Mouse (Mus musculus) lung, adult 18-20 months (tissue): ENCODE data around the gene Mre11a.
"Not testable (repeated sequence)": the region's sequence is repeated elsewhere in the genome, so short reads cannot be mapped to it uniquely, and the experiment has no call there.

ENCODE experiments used
- DNase-seq, 2 experiments: peaks; one replicate each; pipeline ENCODE4 v3.0.0; 2022; ENCODE audit warnings: mixed read lengths in 2 of 2

Gene Mre11a

DNA sequence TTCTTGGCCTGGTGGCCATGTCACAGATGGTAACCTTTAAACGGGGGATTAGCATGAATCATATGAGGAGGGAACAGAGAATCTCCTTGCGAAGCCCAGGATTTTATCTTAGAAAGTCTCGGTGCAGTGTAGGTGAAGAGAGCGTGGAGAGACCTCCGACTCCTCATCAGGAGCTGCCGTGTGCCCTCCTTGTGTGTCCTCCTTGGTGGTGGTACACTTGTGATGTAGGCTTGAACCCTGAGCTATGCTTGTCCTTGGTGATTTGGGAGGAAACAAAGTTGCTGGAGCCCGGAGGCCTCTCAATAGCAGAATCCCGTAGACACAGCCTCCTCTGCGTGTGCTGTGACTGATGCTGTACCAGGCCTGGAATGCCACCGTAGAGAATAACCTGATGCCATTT is 86.3 kb downstream of the Mre11a start:
- DNase-seq, result no peak

GRCm38 (mm10) chr9:14871536-14871935 is 87.1 kb downstream of the Mre11a start:
- no peak for DNase-seq

DNA sequence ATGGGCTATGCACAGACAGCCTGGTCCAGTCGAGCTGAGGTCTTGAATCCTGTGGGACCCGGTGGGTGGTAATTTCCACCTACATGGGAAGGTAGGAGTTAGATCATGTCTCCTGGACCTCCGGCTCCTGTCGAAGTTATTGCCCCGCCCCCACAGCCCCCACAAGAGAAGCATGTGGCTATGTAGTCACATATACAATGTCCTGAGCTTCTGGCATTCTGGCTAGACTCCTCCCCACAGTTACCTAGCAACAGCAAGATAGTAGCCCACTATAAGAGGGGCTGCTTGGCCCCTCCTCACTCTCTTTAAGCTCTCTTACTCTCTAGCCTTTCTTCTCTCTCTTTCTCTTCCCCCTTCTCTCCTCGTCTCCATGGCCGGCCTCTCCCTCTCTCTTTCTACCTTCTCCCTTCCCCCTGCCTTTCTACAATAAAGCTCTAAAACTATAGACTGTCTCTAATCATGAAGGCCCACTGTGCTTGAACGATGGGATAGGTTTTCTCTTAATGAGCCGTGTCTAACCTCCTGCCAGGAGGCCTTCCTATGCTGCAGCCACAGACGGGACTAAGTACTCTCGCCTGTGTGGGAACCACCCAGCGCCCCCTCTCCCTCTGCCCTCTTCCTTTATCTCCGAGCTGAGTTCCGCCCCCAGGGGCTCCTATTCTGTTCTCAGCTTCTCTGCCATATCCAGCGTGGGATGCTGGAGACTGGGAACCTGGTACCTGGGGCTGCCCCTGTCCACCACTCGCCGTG is 87.9 kb downstream of the Mre11a start:
- no peak for DNase-seq

- peak; percentile 23 to 31 for DNase-seq
These were observed 91.5 kb downstream of the Mre11a start for GRCm38 (mm10) chr9:14875743-14876507.

- DNase-seq, result not testable (repeated sequence)
These were observed 92.1 kb downstream of the Mre11a start for GRCm38 (mm10) chr9:14876566-14876965.

- DNase-seq, result no peak
These were observed 100.2 kb downstream of the Mre11a start for GRCm38 (mm10) chr9:14884641-14885040.

GRCm38 (mm10) chr9:14885151-14885550 is 100.7 kb downstream of the Mre11a start:
- no peak for DNase-seq

DNA sequence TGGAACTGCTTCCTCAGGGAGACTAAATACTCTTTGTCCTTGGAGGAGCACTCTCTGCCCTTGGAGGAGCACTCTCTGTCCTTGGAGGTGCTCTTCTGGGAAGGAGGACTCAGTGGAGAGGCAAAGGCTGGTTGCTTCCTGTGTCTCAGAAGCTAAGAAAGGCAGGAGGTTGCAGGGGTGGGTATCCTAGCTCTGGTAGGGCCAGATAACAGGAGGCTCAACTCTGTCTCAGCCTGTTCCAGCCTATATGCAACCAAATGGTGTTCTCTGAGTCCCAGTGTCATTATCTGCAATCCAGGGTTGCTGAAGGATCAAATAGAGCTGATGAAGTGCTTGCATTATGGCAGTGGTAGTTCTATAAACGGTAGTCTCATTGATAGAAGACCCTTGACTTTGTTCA is 101.5 kb downstream of the Mre11a start:
- no peak for DNase-seq
